Mouse (Mus musculus) lung, embryonic 16.5 days (tissue): ENCODE results near the gene Tssk6. TPM values are rescaled to one million over a fixed set of nuclear protein-coding genes. Genes with fewer than 3 reads are reported as not detected.

Experiments
- ATAC-seq: fragments of 200-750 bp; cut with Nextera tagmentation; 2 replicates; pipeline ENCODE4 v1.8.0; 2017; ENCODE audit warnings: low read depth, mild to moderate bottlenecking, moderate library complexity
- H3K27ac ChIP-seq: fragments of 300-500 bp; sonication (generic); 2 replicates; pipeline ENCODE4 v1.5.1; 2014; ENCODE audit warnings: mild to moderate bottlenecking, control low read depth, low read length
- H3K27me3 ChIP-seq: fragments of 300-500 bp; sonication (generic); 2 replicates; pipeline ENCODE4 v1.6.1; 2014; ENCODE audit warnings: low read depth, low read length, mixed read lengths; ENCODE audit not compliant: control insufficient read depth, insufficient read depth
- H3K36me3 ChIP-seq: fragments of 300-500 bp; sonication (generic); 2 replicates; pipeline ENCODE4 v1.6.1; 2014; ENCODE audit warnings: low read length; ENCODE audit not compliant: control insufficient read depth, insufficient read depth
- H3K4me1 ChIP-seq: fragments of 300-500 bp; sonication (generic); replicated peaks from 2 replicates; pipeline ENCODE4 v1.6.1; 2014; ENCODE audit warnings: low read length, mixed read lengths; ENCODE audit not compliant: control insufficient read depth, insufficient read depth
- H3K4me2 ChIP-seq: fragments of 300-500 bp; sonication (generic); 2 replicates; pipeline ENCODE4 v1.6.1; 2014; ENCODE audit warnings: low read depth, low read length, control low read depth
- H3K4me3 ChIP-seq: fragments of 300-500 bp; sonication (generic); 2 replicates; pipeline ENCODE4 v1.5.1; 2014; ENCODE audit warnings: mild to moderate bottlenecking, low read length, control low read depth
- H3K9ac ChIP-seq: fragments of 300-500 bp; sonication (generic); 2 replicates; pipeline ENCODE4 v1.6.1; 2014; ENCODE audit warnings: low read length, control low read depth
- H3K9me3 ChIP-seq: fragments of 300-500 bp; sonication (generic); 2 replicates; pipeline ENCODE4 v1.6.1; 2016; ENCODE audit warnings: low read length; ENCODE audit not compliant: control insufficient read depth
- WGBS: fragments of 180-500 bp; shearing (Covaris S2); extraction: QIAGEN DNeasy Blood & Tissue Kit; methylation state at CpG from one replicate; pipeline ENCODE4 v1.1.7; 2014; 5-methylcytosine and 5-hydroxymethylcytosine counted together
- polyA plus RNA-seq: library from polyadenylated mRNA; unstranded; fragments of >200 nt; fragmentation: Nextera tagmentation; extraction: Ambion mirVana; gene quantifications from 2 replicates; pipeline ENCODE4 v1.2.1, GENCODE M21; 2015

Tssk6 gene
- polyA plus RNA-seq, 1 experiment from 2014 or later = 2.7 TPM

DNA sequence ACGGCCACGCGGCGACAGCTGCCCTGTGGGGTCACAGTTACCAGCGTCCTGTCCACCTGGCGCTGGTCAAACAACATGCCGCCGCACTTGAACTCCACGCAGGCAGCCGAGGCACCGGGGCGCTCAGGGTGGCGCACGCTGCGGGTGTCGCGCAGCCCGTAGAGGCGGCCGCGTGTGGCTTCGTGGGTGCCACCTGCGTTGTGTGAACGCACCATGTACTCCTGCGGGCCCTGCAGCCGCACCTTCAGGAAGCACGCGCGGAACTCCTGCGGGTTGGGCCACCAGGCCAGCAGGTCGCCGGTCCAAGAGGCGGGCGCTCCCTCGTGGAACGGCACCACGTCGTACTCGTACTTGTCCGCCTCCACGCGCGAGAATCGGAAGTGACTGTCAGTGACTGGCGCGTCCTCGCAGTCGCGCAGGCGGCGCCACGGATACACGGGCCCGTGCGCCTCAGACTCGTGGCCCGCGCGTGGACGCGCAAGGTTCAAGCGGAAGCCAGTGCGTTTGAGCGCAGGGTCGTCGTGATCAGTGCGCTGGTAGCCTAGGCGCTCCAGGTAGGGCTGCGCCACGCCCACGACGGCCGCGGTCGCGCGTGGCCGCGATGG lies 20.6 kb upstream of the Tssk6 start:
- Histone ChIP-seq H3K4me3 (peak overlapping the region; percentile 44), H3K27me3 (peaks cover 80% of the 10 kb centered on the region), H3K9ac (no peak overlapping the region), H3K27ac (no peak overlapping the region), H3K9me3 (peaks cover 2% of the 10 kb centered on the region; the same call in 1 of the 2 replicates), H3K4me2 (peak overlapping the region; percentile 65), H3K36me3 (no peaks in the 10 kb centered on the region), H3K4me1 (peaks cover 3% of the 10 kb centered on the region; the same call in 1 of the 2 replicates)
- 13% methylated on average over 79 of the region's 79 CpGs for WGBS
- no peak for ATAC-seq

DNA sequence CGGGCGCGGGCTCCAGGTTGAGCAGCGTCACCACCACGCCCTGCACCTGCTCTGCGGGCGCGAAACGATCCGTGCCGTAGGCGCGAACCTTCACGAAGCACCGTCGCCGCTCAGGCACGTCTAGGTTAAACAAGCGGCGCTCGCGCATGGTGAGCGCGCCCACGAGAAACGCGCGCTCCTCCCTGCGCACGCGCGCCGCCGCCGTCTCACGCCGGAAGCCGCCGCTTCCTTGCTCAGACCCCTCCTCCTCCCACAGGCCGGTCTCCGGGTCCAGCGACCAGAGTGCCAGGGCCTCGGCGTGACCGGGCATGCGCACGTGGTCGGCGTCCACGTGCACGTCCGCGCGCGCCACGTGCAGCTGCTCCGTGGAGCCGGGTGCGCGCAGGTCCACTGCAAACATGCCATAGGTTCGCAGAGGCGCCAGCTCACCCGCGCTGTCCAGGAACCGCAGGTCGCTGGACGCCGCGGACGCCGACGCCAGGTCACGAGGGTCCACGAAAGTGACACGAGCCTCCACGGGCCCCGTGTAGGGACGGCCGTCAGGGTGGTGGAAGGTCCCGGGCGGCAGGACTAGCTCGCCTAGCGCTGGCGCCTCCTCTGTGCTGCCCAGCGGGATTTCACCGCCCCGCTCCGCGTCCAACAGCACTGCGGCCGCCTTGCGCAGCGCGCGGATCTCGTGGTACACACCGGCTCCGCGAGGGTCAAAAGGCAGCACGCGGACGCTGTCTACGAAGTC lies 19.8 kb upstream of the Tssk6 start:
- Histone ChIP-seq H3K4me3 (peak overlapping the region; percentile 44), H3K9ac (peak overlapping the region; percentile 32), H3K4me2 (peak overlapping the region; percentile 65), H3K4me1 (peaks cover 4% of the 10 kb centered on the region; the same call in 1 of the 2 replicates), H3K27me3 (peaks cover 85% of the 10 kb centered on the region), H3K9me3 (peaks cover 2% of the 10 kb centered on the region; the same call in 1 of the 2 replicates), H3K27ac (no peak overlapping the region), H3K36me3 (no peaks in the 10 kb centered on the region)
- peak; percentile 35 for ATAC-seq
- 5% methylated on average over 90 of the region's 103 CpGs for WGBS

DNA sequence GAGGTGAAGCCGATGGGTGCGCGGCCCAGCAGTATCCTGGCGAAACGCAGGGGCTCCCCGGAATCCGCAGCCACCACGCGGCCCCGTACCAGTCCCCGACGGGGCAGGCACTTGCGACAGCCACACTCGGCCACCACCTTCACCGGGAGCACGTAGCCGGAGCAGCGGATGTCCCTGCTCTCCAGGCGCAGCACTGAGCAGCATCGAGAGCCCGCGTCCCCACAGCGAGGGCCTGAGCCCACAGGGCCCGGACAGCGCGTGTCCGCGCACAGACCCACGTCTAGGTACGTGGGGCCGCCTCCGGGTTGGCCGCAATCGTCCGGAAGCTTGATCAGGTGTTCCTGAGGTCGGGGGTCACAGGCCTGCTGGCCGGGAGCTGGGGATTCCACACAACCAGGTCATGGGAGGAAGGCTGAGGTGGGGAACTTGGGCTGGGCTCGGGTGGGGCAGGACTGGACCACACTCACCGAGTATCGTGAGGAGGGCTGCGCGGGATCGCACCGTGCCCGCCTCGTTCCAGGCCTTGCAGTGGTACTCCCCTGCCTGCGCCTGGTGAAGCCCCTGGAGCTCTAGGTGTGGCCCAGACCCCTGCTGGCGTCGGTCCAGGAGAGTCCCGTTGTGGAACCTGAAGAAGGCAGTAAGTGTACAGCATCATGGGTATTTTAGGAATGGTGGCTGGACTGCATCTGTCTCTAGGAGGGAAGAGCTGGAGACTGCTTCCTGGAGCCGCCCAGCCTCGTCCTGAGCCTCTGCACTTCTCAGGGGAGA lies 19.0 kb upstream of the Tssk6 start:
- Histone ChIP-seq H3K27ac (no peak overlapping the region), H3K4me2 (peak overlapping the region; percentile 65; the same call in 1 of the 2 replicates), H3K9me3 (peaks cover 2% of the 10 kb centered on the region; the same call in 1 of the 2 replicates), H3K36me3 (no peaks in the 10 kb centered on the region), H3K27me3 (peaks cover 94% of the 10 kb centered on the region), H3K4me1 (peaks cover 8% of the 10 kb centered on the region), H3K4me3 (peak overlapping the region; percentile 44; the same call in 1 of the 2 replicates), H3K9ac (no peak overlapping the region)
- 6% methylated on average over 51 of the region's 52 CpGs for WGBS
- ATAC-seq = no peak

DNA sequence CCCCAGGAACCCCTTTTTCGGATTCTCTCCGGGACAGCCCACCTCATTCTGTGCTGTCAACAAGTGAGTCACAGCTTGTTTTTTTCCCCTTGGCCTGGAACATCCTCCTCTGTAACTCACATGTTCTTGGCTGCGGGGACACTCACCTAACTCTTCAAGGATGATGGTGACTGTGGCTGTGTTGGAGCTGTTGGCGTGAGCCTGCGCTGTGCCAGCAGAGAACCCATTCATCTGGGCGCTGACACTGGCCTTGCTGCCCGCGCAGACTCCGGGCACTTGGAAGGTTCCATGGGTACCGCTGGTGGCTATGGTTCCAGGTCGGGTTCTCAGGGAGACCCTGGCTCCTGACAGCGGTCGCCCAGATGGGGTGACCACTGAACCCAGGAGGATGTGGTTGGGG lies 17.8 kb upstream of the Tssk6 start:
- peaks cover 99% of the 10 kb centered on the region for H3K27me3 ChIP-seq
- peaks cover 17% of the 10 kb centered on the region for H3K4me1 ChIP-seq

DNA sequence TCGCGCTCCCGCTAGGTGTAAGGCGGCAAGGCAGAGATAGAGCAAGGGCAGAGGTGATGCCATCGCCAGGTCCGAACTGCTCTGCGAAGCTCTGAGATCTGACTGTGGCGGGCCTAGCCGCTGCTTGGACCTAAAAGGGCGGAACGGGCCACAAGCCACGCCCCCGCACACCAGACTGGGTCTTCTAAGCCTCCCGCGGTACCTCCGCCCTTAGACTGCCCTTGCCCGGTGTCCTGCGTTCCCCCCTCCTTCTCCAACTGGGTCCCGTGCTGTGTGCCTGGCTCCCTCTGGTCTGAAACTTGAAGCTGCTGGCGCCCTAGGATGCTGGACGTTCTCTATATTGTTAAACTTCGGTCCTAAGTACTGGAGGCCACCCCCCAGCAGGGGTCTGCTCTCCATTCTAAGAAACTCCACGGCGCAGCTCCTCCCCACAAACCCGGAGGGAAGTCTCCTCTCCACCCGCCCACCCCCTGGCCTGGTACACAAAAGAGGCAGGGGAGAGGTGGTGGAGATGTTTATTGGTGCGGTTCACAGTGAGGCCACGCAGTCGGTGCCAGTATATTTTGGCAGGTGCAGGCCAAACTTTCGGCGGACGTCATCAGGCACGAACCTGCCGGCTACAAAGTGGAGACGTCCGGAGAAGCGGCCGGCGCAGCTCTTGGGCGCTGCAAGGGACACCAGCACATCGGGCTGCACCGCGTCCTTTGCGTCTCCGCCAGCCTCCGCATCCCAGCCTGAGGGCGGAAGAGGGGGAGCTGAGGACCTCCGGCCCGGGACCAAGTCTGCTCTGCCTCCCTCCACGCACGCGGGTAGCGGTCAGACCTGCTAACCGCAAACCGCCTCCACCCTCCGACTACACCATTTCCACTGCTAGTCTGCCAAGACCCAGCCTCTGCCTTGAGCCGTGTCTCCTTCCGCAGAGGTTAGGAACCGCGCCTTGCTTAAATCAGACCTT lies 14.4 kb upstream of the Tssk6 start, which contains the start of gene Cilp2:
Cilp2 (minus strand) TSS at position 399 of the 955 bp plus-strand sequence.
- peaks cover 82% of the 10 kb centered on the region for H3K27me3 ChIP-seq
- WGBS = 1% methylated on average over 60 of the region's 60 CpGs
- H3K4me1 ChIP-seq = peaks cover 13% of the 10 kb centered on the region
- no peak within 1 kb of the TSS for H3K27ac ChIP-seq
- peak; percentile 27 for ATAC-seq
- peak within 1 kb of the TSS; percentile 34 for H3K4me3 ChIP-seq
- H3K4me2 ChIP-seq = peak within 1 kb of the TSS; percentile 43
- no peak within 1 kb of the TSS for H3K9ac ChIP-seq
- H3K9me3 ChIP-seq = no peaks in the 10 kb centered on the region
- H3K36me3 ChIP-seq = no peaks in the 10 kb centered on the region

More for the DNA sequence above, 17.8 kb upstream of the Tssk6 start:
- no peak overlapping the region for H3K9ac ChIP-seq
- H3K36me3 ChIP-seq = no peaks in the 10 kb centered on the region
- H3K27ac ChIP-seq = no peak overlapping the region
- no peak overlapping the region for H3K4me2 ChIP-seq
- peaks cover 2% of the 10 kb centered on the region; the same call in 1 of the 2 replicates for H3K9me3 ChIP-seq
- H3K4me3 ChIP-seq = no peak overlapping the region
- WGBS = 60% methylated on average over 13 of the region's 13 CpGs
- ATAC-seq = no peak

DNA sequence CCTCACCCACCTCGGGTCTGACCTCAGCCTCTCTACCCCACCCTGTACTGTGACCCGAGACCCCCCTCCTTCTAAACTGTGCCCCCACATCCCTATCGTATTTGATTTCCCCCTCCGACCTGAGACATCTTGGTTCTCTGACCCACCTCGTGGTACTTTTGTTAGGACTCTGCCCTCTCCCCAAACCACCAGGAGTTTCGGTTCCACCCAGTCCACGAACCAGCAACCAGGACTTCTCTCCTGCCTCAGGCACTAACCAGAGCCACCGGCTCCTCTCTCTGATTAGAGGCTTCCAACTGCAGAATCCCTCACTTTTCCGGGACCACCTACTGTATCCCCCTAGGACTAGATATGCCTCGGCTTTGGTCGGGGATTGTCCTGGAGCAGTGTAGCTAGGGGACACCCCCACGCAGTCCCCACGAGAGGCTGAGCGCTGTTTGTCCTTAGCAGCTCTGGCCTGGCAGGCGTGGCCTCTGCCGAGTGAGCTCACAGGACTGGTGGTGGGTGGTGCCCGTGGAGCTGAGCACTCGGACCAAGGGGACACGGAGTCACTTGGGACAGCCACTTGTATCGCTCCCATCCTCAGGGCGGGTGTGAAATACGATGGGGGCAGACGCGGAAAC lies 13.6 kb upstream of the Tssk6 start:
- H3K9me3 ChIP-seq = no peaks in the 10 kb centered on the region
- H3K9ac ChIP-seq = no peak overlapping the region
- H3K27me3 ChIP-seq = peaks cover 74% of the 10 kb centered on the region
- 7% methylated on average over 24 of the region's 24 CpGs for WGBS
- no peak overlapping the region for H3K27ac ChIP-seq
- no peaks in the 10 kb centered on the region for H3K36me3 ChIP-seq
- H3K4me1 ChIP-seq = peaks cover 13% of the 10 kb centered on the region
- ATAC-seq = peak; percentile 39; the same call in 1 of the 2 replicates
- H3K4me3 ChIP-seq = peak overlapping the region; percentile 34
- peak overlapping the region; percentile 43 for H3K4me2 ChIP-seq

DNA sequence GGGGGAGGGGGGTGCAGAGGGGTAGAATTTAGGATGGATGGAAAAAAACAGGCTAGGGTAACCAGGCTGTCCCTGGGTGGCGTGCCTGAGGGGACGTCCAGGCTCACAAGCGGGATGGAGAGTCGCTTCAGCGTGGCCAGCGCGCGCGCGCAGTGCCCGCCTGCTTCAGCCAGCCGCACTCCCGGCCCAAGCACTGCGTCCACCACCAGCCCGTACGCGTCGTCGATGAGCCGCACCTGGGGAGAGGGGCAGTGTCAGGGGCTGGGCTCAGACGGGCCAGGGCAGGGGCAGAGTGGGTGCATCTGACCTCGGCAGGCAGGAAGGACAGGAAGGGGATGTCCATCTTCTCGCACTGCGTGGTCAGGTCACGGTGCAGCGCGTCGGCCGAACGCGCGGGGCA lies 13.1 kb upstream of the Tssk6 start:
- H3K9me3 ChIP-seq = no peaks in the 10 kb centered on the region
- H3K27me3 ChIP-seq = peaks cover 69% of the 10 kb centered on the region
- H3K4me2 ChIP-seq = peak overlapping the region; percentile 43
- WGBS = 3% methylated on average over 32 of the region's 32 CpGs
- H3K9ac ChIP-seq = no peak overlapping the region
- no peak overlapping the region for H3K27ac ChIP-seq
- no peak for ATAC-seq
- no peaks in the 10 kb centered on the region for H3K36me3 ChIP-seq
- peaks cover 13% of the 10 kb centered on the region for H3K4me1 ChIP-seq
- peak overlapping the region; percentile 34 for H3K4me3 ChIP-seq

DNA sequence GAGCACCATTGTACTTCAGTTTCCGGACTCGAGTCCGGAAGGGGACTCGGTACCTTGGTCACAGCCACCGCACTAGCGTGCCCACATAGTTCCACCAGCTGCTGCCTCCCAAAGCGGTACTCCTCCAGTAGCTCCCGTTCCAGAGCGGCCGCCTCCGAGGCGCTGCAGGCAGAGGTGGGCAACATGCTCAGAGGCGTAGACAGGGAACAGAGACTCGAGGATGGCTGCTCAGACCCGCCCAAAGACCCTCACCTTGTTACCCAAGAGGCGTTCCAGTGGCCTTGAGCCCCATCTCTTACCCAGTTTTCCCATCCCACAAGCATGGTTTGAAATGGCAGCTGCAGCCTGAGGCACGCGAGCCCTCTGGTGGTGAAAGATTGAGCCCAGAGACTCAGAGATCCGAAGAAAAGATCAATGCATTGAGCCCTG lies 11.2 kb upstream of the Tssk6 start:
- WGBS = 47% methylated on average over 19 of the region's 19 CpGs
- no peaks in the 10 kb centered on the region; the same call in 1 of the 2 replicates for H3K36me3 ChIP-seq
- H3K4me2 ChIP-seq = no peak overlapping the region
- H3K4me1 ChIP-seq = peaks cover 13% of the 10 kb centered on the region
- ATAC-seq = no peak
- H3K9ac ChIP-seq = no peak overlapping the region
- H3K4me3 ChIP-seq = no peak overlapping the region
- H3K27ac ChIP-seq = no peak overlapping the region
- peaks cover 49% of the 10 kb centered on the region for H3K27me3 ChIP-seq
- H3K9me3 ChIP-seq = no peaks in the 10 kb centered on the region
